Mouse (Mus musculus) left cerebral cortex, adult 11 months (tissue): Measurements from ENCODE around the gene Olfr259.

Source experiments
- DNase-seq: peaks from one replicate; pipeline ENCODE4 v3.0.0; 2022; ENCODE audit warnings: low spot score

The Olfr259 gene

DNA sequence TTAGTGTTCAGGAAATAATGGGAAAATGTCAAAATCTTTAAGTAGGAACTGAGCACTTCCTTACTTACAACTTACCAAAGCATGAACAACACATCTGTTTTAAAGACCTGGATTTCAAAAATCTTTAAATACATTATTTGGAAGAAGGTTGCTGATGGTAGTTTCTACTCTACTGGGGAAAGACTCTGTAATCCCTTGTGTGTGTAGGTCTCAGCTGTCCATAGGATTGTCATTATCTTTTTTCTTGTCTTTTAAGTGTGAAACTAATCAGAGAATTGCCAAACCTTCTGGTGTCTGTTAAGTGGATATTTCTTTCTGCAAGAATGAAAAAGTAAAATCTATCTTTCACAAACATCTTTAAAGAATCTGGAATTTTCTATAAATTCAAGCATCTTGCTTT is at the start of gene Olfr259:
Gene Olfr259, minus strand, starts transcription at position 101 of the 400 bp plus-strand sequence.
- no peak for DNase-seq

DNA sequence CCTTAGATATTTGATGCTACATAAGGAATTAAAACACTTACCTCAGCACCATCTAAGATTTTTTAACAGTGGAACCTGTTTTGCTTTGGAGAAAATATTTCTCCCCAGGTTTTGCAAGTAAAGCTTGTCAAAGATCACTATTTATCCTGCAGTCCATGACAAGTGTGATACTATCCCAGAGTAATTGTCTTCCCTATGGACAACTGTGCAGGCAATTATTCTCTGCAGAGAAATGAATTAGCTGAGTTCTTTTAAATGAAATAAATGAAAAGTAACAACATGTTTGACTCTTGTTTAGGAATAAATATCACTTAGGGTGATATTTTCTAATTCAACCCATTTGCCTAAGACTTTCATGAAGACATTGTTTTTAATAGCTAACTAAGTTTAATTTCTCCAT is 38.2 kb upstream of the Olfr259 start, which contains the start of gene Olfr1111:
Gene Olfr1111, minus strand, starts transcription at position 101 of the 400 bp plus-strand sequence.
- no peak for DNase-seq

DNA sequence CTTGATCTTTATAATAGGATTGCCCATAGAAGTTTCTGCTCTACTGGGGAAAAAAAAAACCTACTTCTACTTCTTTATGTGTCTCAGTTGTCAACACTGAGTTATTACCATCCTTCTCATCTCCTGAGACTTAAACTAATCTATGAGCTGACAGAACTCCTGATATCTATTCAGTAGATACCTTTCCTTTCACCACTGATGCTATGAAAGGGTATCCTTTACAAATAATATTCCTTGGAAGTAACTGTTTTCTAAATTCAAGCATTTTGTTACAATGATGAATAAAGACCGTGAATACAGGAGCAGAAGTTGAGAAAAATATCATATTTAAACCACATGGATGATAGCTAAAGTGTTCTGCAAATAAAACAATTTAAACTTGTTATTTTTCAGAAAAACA is 25.8 kb upstream of the Olfr259 start, which contains the start of gene Olfr1110:
Gene Olfr1110, minus strand, starts transcription at position 101 of the 400 bp plus-strand sequence.
- DNase-seq = no peak

GRCm38 (mm10) chr2:87095908-87096307 is 18.5 kb downstream of the Olfr259 start, which contains the start of gene Olfr1109:
Gene Olfr1109, minus strand, starts transcription at chr2:87096008.
- no peak for DNase-seq

GRCm38 (mm10) chr2:87075717-87076116 is 38.6 kb downstream of the Olfr259 start, which contains the start of gene Olfr1107:
Gene Olfr1107, minus strand, starts transcription at chr2:87075817.
- no peak for DNase-seq
